Mouse (Mus musculus) Muller cell, postnatal 12 days (primary cell): ENCODE measurements around the gene Gm20772.
"Not testable (repeated sequence)": the region's sequence is repeated elsewhere in the genome, so short reads cannot be mapped to it uniquely, and the experiment has no call there.

Experiments used
- DNase-seq: peaks from one replicate; pipeline ENCODE4 v3.0.0-alpha.2; 2015; ENCODE audit errors: inconsistent ontology term

Gene Gm20772

DNA sequence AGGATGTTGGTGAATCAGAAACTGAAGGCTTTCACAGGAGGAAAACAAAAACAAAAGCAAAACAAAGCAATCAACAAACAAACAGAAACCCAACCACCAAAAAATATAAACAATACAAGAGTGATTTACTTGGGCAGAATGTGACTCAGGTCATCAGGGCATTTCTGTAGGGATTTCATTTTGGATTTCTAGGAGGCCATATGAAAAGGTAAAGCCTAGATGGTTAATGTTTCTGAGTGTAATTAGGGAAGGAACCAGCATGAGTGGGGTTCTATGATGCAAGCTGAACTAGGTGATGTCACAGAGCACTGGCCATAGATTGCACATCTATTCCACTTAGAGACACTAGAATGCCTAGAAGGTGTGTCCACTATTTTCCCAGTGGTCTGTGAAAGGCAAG is at the start of gene Gm20772, which contains the start of gene Gm20831:
Gene Gm20772, plus strand, starts transcription at position 301 of the 400 bp plus-strand sequence.
Gene Gm20831, plus strand, starts transcription at position 301 of the 400 bp plus-strand sequence.
- DNase-seq, result not testable (repeated sequence)

DNA sequence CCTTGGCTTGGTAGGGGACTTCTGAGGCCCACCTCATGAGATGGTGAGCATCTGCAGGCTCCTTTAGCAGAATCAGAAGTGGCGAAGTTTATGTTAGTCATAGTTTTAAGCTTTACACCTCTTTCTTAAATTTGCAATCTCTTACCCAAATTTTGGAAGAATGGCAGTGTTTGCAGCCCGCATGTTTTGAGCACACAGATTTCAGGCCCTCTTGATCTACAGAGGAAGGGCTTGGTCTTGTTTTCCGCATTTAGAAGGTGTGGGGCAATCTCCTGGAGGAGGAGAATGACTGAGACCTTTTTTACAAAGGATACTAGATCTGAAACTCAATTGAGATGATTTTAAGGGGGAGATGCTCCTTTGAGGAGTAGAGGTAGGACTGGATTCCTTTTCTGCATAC is 28.4 kb upstream of the Gm20772 start, which contains the start of gene Gm21904:
Gene Gm21904, minus strand, starts transcription at position 101 of the 400 bp plus-strand sequence.
- DNase-seq, result not testable (repeated sequence)
